Mouse (Mus musculus) heart, postnatal 0 days (tissue): Measurements from ENCODE around the gene Rps11.

ENCODE experiments used
- CTCF ChIP-seq: IDR thresholded peaks from 2 replicates; pipeline ENCODE4 v1.5.1; 2016; ENCODE audit warnings: antibody characterized with exemption, control low read depth, low read depth
- EP300 ChIP-seq: IDR thresholded peaks from 2 replicates; pipeline ENCODE4 v1.6.1; 2016; ENCODE audit warnings: antibody characterized with exemption, low read depth

GRCm38 (mm10) chr7:45073949-45074348 is 50.3 kb downstream of the Rps11 start:
- TF ChIP-seq CTCF, result no peak
- no peak for TF ChIP-seq EP300
